Mouse (Mus musculus): Measurements from ENCODE around the gene Bcl2l10. TPM values are rescaled to one million over a fixed set of nuclear protein-coding genes. Genes with fewer than 3 reads are reported as not detected.

Bcl2l10 gene
- polyA plus RNA-seq (2012; rRNA removed), result not detected in 2 replicates

DNA sequence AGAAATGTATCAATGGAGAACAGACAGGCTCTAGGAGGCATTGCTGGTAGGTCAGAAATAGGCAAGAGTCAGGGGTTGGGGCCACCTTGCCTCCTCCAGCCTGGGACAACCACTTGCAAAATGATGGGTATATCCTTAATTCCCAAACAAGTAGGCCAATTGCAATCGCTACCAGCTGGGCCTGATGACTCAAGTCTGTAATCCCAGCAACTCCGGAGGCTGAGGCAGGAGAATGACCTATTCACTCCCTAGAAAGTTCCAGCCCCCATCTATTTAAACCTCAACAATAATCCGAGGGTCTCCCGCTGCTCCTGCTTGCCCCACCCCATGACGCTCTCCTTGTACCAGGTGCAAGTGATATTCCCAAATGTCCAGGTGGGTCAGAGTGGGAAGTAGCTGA lies at the start of gene Bcl2l10:
Gene Bcl2l10, plus strand, starts transcription at position 301 of the 400 bp plus-strand sequence.

DNA sequence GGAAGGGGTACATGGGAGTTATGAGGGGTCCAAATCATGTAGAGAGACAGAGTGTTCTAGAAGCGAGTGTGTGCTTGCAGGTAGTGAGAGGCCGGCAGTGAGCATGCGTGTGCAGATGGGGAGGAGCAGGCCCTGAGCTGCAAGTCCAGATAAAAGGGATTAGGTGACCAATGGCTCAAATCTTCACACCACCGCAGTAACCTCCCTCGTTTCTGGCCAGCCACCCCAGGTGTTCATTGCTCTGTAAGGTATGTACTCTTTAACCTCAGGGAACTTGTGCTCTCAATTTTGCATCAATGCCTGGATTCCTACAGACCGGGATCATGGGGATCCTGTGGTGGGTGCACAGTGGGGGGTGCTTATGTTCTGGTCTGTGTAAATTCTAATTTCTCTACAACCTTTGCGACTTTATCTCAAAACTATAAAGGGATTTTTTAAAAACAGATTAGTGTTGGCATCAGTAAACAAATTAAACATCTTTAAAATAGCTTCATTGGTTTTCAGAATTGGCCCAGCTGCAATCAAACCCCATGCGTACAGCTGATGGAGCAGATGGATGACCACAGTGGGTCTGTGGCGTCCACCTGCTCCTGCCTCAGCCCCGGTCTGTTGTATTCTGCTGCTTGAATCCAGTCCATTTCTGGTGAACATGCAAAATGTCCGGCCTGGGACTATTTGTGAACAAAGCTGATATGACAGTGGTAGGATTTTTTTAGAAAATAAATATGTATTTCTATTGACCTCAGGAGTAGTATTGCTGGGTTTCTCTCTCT lies 41.2 kb upstream of the Bcl2l10 start, which contains the start of gene Gnb5:
Gene Gnb5, plus strand, starts transcription at position 163 of the 773 bp plus-strand sequence.

Other genes starting within 250 kb of the Bcl2l10 start
- gene Myo5c, start 115.7 kb upstream of the Bcl2l10 start, polyA plus RNA-seq (2012; rRNA removed), result 64.1 and 71.4 TPM in 2 replicates
- gene Gnb5, start 41.5 kb upstream of the Bcl2l10 start, polyA plus RNA-seq (2012; rRNA removed), result 13.8 and 17.4 TPM in 2 replicates
- 23.8 and 36.8 TPM in 2 replicates for gene Mapk6, start 62.2 kb downstream of the Bcl2l10 start, polyA plus RNA-seq (2012; rRNA removed)
- gene Leo1, start 93.8 kb downstream of the Bcl2l10 start, polyA plus RNA-seq (2012; rRNA removed), result 3.1 and 3.4 TPM in 2 replicates
- gene Tmod3, start 211.9 kb downstream of the Bcl2l10 start, polyA plus RNA-seq (2012; rRNA removed), result 12.7 and 17.7 TPM in 2 replicates

Data from colon, adult 2 months (tissue).